Mouse (Mus musculus) myocyte (in vitro differentiated cells): ENCODE measurements around the gene Prpsap2. TPM values are rescaled to one million over a fixed set of nuclear protein-coding genes. Genes with fewer than 3 reads are reported as not detected.

Source experiments
- polyA plus RNA-seq: library from polyadenylated mRNA; unstranded; fragments of >200 nt; fragmentation: generic; extraction: Trizol; gene quantifications from one replicate; pipeline ENCODE4 v1.2.1, GENCODE M21; 2012; ENCODE audit warnings: missing spikeins

Prpsap2 gene
- polyA plus RNA-seq, 1 experiment = 11.5 TPM

Other genes starting within 250 kb of the Prpsap2 start
- gene Epn2, start 182.4 kb downstream of the Prpsap2 start, polyA plus RNA-seq = 14.1 TPM
- 0.06 TPM for gene Grap, start 108.8 kb downstream of the Prpsap2 start, polyA plus RNA-seq
- gene Fam83g, start 78.0 kb downstream of the Prpsap2 start, polyA plus RNA-seq = not detected
- 0.05 TPM for gene Slc5a10, start 41.3 kb downstream of the Prpsap2 start, polyA plus RNA-seq
- 9.3 TPM for gene Ulk2, start 93.0 kb upstream of the Prpsap2 start, polyA plus RNA-seq
- gene Akap10, start 168.2 kb upstream of the Prpsap2 start, polyA plus RNA-seq = 6.1 TPM
- gene Specc1, start 194.7 kb upstream of the Prpsap2 start, polyA plus RNA-seq = 27.7 TPM